Mouse (Mus musculus) myocyte (in vitro differentiated cells): ENCODE data around the gene Tbc1d2. TPM values are rescaled to one million over a fixed set of nuclear protein-coding genes. Genes with fewer than 3 reads are reported as not detected.
"Not testable (repeated sequence)": the region's sequence is repeated elsewhere in the genome, so short reads cannot be mapped to it uniquely, and the experiment has no call there.

Experiments used
- H3K27me3 ChIP-seq: one replicate; pipeline ENCODE4 v1.6.1; 2011; ENCODE audit not compliant: control insufficient read depth, insufficient read depth, insufficient read length
- H3K36me3 ChIP-seq: one replicate; pipeline ENCODE4 v1.6.1; 2011; ENCODE audit not compliant: control insufficient read depth, insufficient read depth
- H3K4me2 ChIP-seq: one replicate; pipeline ENCODE4 v1.6.1; 2011; ENCODE audit warnings: low read depth, control low read depth
- H3K4me3 ChIP-seq: one replicate; pipeline ENCODE4 v1.5.1; 2011; ENCODE audit warnings: mild to moderate bottlenecking, control low read depth, moderate library complexity
- H3K79me2 ChIP-seq: one replicate; pipeline ENCODE4 v1.6.1; 2011; ENCODE audit not compliant: control insufficient read depth, insufficient read depth
- H3ac ChIP-seq: one replicate; pipeline ENCODE4 v1.6.1; 2011; ENCODE audit not compliant: control insufficient read depth, insufficient read length
- CEBPB ChIP-seq: IDR thresholded peaks from 2 replicates; pipeline ENCODE4 v1.6.1; 2011; ENCODE audit warnings: mild to moderate bottlenecking, moderate library complexity; ENCODE audit not compliant: poor library complexity, insufficient read depth, severe bottlenecking
- E2F4 ChIP-seq: IDR thresholded peaks from one replicate; pipeline ENCODE4 v1.6.1; 2011; ENCODE audit warnings: mild to moderate bottlenecking, control low read depth, moderate library complexity; ENCODE audit not compliant: insufficient read depth
- MAX ChIP-seq: IDR thresholded peaks from one replicate; pipeline ENCODE4 v1.6.1; 2011; ENCODE audit warnings: low read depth, mild to moderate bottlenecking, control low read depth
- MYOD1 ChIP-seq, 3 experiments: IDR thresholded peaks; one replicate each; pipeline ENCODE4 v1.6.1; 2011; ENCODE audit warnings: control low read depth in 2 of 3, low read depth in 2 of 3, mild to moderate bottlenecking in 2 of 3, moderate library complexity in 1 of 3; ENCODE audit not compliant: insufficient read length in 2 of 3, control insufficient read depth in 1 of 3
- MYOG ChIP-seq, 3 experiments: IDR thresholded peaks; one replicate each; pipeline ENCODE4 v1.6.1; 2011; ENCODE audit warnings: control low read depth in 2 of 3, low read depth in 2 of 3, mild to moderate bottlenecking in 2 of 3; ENCODE audit not compliant: insufficient read length in 2 of 3, control insufficient read depth in 1 of 3, insufficient read depth in 1 of 3
- POLR2A ChIP-seq: IDR thresholded peaks from one replicate; pipeline ENCODE4 v1.6.1; 2011; ENCODE audit warnings: low read depth, mild to moderate bottlenecking, control low read depth, moderate library complexity; ENCODE audit not compliant: insufficient read length
- POLR2AphosphoS2 ChIP-seq: IDR thresholded peaks from one replicate; pipeline ENCODE4 v1.6.1; 2011; ENCODE audit warnings: low read depth, control low read depth; ENCODE audit not compliant: insufficient read length
- REST ChIP-seq: IDR thresholded peaks from one replicate; pipeline ENCODE4 v1.6.1; 2011; ENCODE audit warnings: mild to moderate bottlenecking, control low read depth, moderate library complexity; ENCODE audit not compliant: insufficient read depth, insufficient read length
- SRF ChIP-seq: IDR thresholded peaks from one replicate; pipeline ENCODE4 v1.6.1; 2011; ENCODE audit warnings: low read depth; ENCODE audit not compliant: control insufficient read depth, insufficient read length
- TCF12 ChIP-seq: IDR thresholded peaks from one replicate; pipeline ENCODE4 v1.6.1; 2011; ENCODE audit warnings: mild to moderate bottlenecking, control low read depth; ENCODE audit not compliant: poor library complexity, insufficient read depth, severe bottlenecking
- TCF3 ChIP-seq: IDR thresholded peaks from one replicate; pipeline ENCODE4 v1.6.1; 2011; ENCODE audit warnings: low read depth, control low read depth; ENCODE audit not compliant: insufficient read length
- USF1 ChIP-seq: IDR thresholded peaks from one replicate; pipeline ENCODE4 v1.6.1; 2011; ENCODE audit warnings: low read depth, mild to moderate bottlenecking, control low read depth, moderate library complexity
- polyA plus RNA-seq: library from polyadenylated mRNA; unstranded; fragments of >200 nt; fragmentation: generic; extraction: Trizol; gene quantifications from one replicate; pipeline ENCODE4 v1.2.1, GENCODE M21; 2012; ENCODE audit warnings: missing spikeins

Tbc1d2 gene
- polyA plus RNA-seq, 1 experiment, result 0.20 TPM

DNA sequence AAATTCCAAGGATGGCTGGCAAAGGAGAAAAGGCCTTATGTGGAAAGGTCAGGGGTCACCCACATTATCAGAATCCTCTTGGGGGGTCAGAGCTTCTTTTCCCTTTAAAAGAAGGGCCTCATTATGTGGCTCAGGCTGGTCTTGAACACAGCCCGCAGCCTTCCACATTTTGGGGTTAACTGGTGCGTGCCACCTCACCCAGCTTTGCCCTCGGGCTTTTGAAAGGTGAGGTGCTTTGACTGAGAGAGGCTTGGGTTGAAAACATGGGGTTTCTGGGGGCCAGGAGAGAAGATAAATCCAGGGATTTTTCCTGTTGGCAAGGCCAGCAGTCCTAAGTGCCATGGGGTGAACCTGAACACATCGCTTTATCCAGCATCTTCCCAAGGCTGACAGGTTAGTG is 63.5 kb downstream of the Tbc1d2 start:
- Histone ChIP-seq H3K27me3 (peaks cover 5% of the 10 kb centered on the region), H3K4me3 (no peak overlapping the region), H3K4me2 (no peak overlapping the region), H3K36me3 (no peaks in the 10 kb centered on the region), H3K79me2 (no peaks in the 10 kb centered on the region), H3ac (no peak overlapping the region)
- TF ChIP-seq USF1, result no peak
- TF ChIP-seq E2F4, result no peak
- no peak for TF ChIP-seq TCF3
- no peak for TF ChIP-seq SRF
- TF ChIP-seq MAX, result no peak
- TF ChIP-seq MYOG (IDR thresholded peaks at IDR 0.05; ENCODE audit: control insufficient read depth in 1 of 3, insufficient read depth in 1 of 3, insufficient read length in 2 of 3, low read depth in 2 of 3), result no peak
- no peak for TF ChIP-seq CEBPB
- TF ChIP-seq TCF12, result no peak

GRCm38 (mm10) chr4:46585811-46586190 is 64.2 kb downstream of the Tbc1d2 start:
- peaks cover 5% of the 10 kb centered on the region for H3K27me3 ChIP-seq
- no peaks in the 10 kb centered on the region for H3K36me3 ChIP-seq
- no peak overlapping the region for H3ac ChIP-seq
- no peaks in the 10 kb centered on the region for H3K79me2 ChIP-seq
- H3K4me3 ChIP-seq, result no peak overlapping the region
- H3K4me2 ChIP-seq, result no peak overlapping the region
- TF ChIP-seq POLR2AphosphoS2, result no peak
- TF ChIP-seq CEBPB, result no peak
- no peak for TF ChIP-seq MYOD1 (IDR thresholded peaks at IDR 0.05; ENCODE audit: control insufficient read depth in 1 of 3, insufficient read length in 2 of 3, low read depth in 2 of 3)
- no peak for TF ChIP-seq POLR2A
- no peak for TF ChIP-seq TCF3
- TF ChIP-seq E2F4, result no peak
- TF ChIP-seq REST, result no peak

DNA sequence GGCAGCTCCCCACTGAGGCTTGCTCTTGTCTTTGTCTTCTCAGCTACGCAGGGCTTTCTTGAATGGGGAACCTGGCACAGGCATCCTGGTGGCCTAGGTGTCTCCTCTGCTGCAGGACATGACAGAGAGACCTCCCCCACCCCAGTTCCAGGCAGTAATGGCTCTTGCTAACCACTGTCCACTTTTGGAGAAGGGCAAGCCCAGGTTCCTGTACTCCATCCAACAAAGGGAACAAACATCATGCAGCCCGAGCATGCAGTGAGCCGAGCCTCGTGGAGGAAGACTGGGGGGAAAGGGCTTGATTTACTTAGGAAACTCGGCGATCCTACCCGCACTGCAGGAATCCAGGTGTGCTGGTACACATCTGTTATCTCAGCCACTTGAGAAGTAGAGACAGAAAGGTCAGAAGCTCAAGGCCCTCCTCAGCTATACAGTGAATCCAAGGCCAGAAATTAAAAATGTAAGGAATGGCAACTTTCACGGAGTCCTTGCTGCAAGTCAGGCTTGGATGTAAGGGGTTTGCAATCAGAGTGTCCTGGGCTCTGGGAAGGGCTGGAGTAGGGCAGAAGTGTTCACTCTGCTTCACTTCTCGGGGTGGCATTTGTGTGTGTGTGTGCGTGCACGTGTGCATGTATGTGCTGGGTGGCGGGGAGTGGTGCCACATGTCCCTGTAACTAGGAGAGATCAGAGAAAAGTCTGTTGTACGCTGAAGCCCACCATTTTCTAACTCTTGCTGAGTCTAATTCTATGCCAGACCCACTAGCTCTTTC is 64.8 kb downstream of the Tbc1d2 start:
- no peak overlapping the region for H3K4me2 ChIP-seq
- H3K79me2 ChIP-seq, result no peaks in the 10 kb centered on the region
- H3K27me3 ChIP-seq, result peaks cover 5% of the 10 kb centered on the region
- TF ChIP-seq SRF (no peak), REST (no peak), TCF12 (no peak), USF1 (no peak), MAX (no peak), POLR2AphosphoS2 (no peak), TCF3 (no peak), MYOG (IDR thresholded peaks at IDR 0.05; ENCODE audit: control insufficient read depth in 1 of 3, insufficient read depth in 1 of 3, insufficient read length in 2 of 3, low read depth in 2 of 3) (no peak), MYOD1 (IDR thresholded peaks at IDR 0.05; ENCODE audit: control insufficient read depth in 1 of 3, insufficient read length in 2 of 3, low read depth in 2 of 3) (no peak), E2F4 (no peak), CEBPB (no peak), POLR2A (no peak)
- no peaks in the 10 kb centered on the region for H3K36me3 ChIP-seq
- H3K4me3 ChIP-seq, result no peak overlapping the region
- H3ac ChIP-seq, result no peak overlapping the region

- not testable (repeated sequence) for H3K4me3 ChIP-seq, H3K36me3 ChIP-seq, H3K79me2 ChIP-seq, H3ac ChIP-seq, H3K27me3 ChIP-seq, H3K4me2 ChIP-seq
Observed at GRCm38 (mm10) chr4:46584536-46584935, 65.5 kb downstream of the Tbc1d2 start.

DNA sequence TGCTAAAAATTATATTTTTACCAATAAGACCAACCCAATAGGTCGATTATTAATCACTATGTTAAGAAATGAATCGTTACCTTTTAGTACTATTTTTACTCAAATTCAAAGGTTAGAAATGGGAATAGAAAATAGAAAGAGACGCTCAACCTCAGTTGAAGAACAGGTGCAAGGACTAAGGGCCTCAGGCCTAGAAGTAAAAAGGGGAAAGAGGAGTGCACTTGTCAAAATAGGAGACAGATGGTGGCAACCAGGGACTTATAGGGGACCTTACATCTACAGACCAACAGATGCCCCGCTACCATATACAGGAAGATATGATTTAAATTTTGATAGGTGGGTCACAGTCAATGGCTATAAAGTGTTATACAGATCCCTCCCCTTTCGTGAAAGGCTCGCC is 65.9 kb downstream of the Tbc1d2 start:
- H3K36me3 ChIP-seq, H3ac ChIP-seq, H3K27me3 ChIP-seq, H3K79me2 ChIP-seq, H3K4me2 ChIP-seq, H3K4me3 ChIP-seq: not testable (repeated sequence)

- H3K36me3 ChIP-seq, H3K4me2 ChIP-seq, H3K27me3 ChIP-seq, H3K79me2 ChIP-seq, H3ac ChIP-seq, H3K4me3 ChIP-seq: not testable (repeated sequence)
Observed at GRCm38 (mm10) chr4:46582024-46582423, 68.0 kb downstream of the Tbc1d2 start.

DNA sequence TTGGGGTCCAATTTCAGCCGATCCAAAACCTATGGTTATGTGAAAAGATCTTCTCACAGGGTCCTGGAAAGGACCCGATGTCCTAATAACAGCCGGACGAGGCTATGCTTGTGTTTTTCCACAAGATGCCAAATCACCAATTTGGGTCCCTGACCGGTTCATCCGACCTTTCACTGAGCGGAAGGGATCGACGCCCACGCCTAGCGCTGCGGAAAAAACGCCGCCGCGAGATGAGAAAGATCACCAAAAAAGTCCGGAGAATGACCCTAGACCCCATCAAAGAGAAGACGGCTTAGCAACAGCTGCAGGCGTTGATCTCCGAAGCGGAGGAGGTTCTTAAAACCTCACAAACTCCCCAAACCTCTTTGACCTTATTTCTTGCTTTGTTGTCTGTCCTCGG is 68.4 kb downstream of the Tbc1d2 start:
- H3K79me2 ChIP-seq, H3ac ChIP-seq, H3K27me3 ChIP-seq: not testable (repeated sequence)

DNA sequence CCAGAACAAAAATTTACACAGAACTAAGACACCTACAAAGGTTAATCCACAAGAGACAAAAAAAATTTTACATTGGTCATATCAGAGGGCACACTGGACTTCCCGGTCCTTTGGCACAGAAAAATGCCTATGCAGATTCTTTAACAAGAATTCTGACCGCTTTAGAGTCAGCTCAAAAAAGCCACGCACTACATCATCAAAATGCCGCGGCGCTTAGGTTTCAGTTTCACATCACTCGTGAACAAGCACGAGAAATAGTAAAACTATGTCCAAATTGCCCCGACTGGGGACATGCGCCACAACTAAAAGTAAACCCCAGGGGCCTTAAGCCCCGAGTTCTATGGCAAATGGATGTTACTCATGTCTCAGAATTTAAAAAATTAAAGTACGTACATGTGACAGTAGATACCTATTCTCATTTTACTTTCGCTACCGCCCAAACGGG is 69.2 kb downstream of the Tbc1d2 start:
- H3K4me2 ChIP-seq, H3K36me3 ChIP-seq, H3K79me2 ChIP-seq, H3K4me3 ChIP-seq, H3K27me3 ChIP-seq, H3ac ChIP-seq: not testable (repeated sequence)

More for the DNA sequence above, 68.4 kb downstream of the Tbc1d2 start:
- H3K4me2 ChIP-seq, H3K4me3 ChIP-seq, H3K36me3 ChIP-seq: not testable (repeated sequence)

DNA sequence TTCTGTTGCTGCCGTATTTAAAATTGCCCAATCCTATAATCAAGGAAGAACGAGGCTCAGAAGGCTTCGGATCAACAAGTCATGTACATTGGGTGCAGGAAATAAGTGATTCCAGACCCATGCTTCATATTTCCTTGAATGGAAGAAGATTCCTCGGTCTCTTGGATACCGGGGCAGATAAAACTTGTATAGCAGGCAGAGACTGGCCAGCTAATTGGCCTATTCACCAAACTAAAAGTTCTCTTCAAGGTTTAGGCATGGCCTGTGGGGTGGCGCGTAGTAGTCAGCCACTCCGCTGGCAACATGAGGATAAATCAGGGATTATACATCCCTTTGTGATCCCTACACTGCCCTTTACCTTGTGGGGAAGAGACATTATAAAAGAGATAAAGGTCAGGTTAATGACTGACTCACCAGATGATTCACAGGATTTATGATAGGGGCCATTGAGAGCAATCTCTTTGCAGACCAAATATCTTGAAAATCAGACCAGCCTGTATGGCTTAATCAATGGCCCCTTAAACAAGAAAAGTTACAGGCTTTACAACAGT is 71.1 kb downstream of the Tbc1d2 start:
- H3ac ChIP-seq, H3K4me2 ChIP-seq, H3K4me3 ChIP-seq, H3K79me2 ChIP-seq, H3K27me3 ChIP-seq, H3K36me3 ChIP-seq: not testable (repeated sequence)
